Mouse (Mus musculus) hindbrain, embryonic 16.5 days (tissue): ENCODE data around the gene Anpep. TPM values are rescaled to one million over a fixed set of nuclear protein-coding genes. Genes with fewer than 3 reads are reported as not detected.

Experiments used
- ATAC-seq: fragments of 200-750 bp; cut with Nextera tagmentation; 2 replicates; pipeline ENCODE4 v1.8.0; 2017; ENCODE audit warnings: moderate TSS enrichment, moderate library complexity
- H3K27ac ChIP-seq: fragments of 300-500 bp; sonication (generic); 2 replicates; pipeline ENCODE4 v1.5.1; 2014; ENCODE audit warnings: low read depth, mild to moderate bottlenecking, control low read depth, low read length, moderate library complexity
- H3K27me3 ChIP-seq: fragments of 300-500 bp; sonication (generic); replicated peaks from 2 replicates; pipeline ENCODE4 v1.6.1; 2014; ENCODE audit warnings: low read length; ENCODE audit not compliant: control insufficient read depth, insufficient read depth
- H3K36me3 ChIP-seq: fragments of 300-500 bp; sonication (generic); 2 replicates; pipeline ENCODE4 v1.6.1; 2014; ENCODE audit warnings: mild to moderate bottlenecking, low read length, moderate library complexity, mixed read lengths; ENCODE audit not compliant: control insufficient read depth, insufficient read depth
- H3K4me1 ChIP-seq: fragments of 300-500 bp; sonication (generic); 2 replicates; pipeline ENCODE4 v1.6.1; 2014; ENCODE audit warnings: low read depth, low read length; ENCODE audit not compliant: control insufficient read depth, insufficient read depth
- H3K4me2 ChIP-seq: fragments of 300-500 bp; sonication (generic); 2 replicates; pipeline ENCODE4 v1.6.1; 2014; ENCODE audit warnings: mild to moderate bottlenecking, low read length, control low read depth, moderate library complexity
- H3K4me3 ChIP-seq: fragments of 300-500 bp; sonication (generic); 2 replicates; pipeline ENCODE4 v1.5.1; 2014; ENCODE audit warnings: mild to moderate bottlenecking, low read length, control low read depth, moderate library complexity
- H3K9ac ChIP-seq: fragments of 300-500 bp; sonication (generic); 2 replicates; pipeline ENCODE4 v1.6.1; 2014; ENCODE audit warnings: low read depth, mild to moderate bottlenecking, control low read depth, low read length, moderate library complexity
- H3K9me3 ChIP-seq: fragments of 300-500 bp; sonication (generic); 2 replicates; pipeline ENCODE4 v1.6.1; 2014; ENCODE audit warnings: mild to moderate bottlenecking, low read length, moderate library complexity; ENCODE audit not compliant: control insufficient read depth
- WGBS: fragments of 180-500 bp; shearing (Covaris S2); extraction: QIAGEN DNeasy Blood & Tissue Kit; methylation state at CpG from one replicate; pipeline ENCODE4 v1.1.7; 2014; 5-methylcytosine and 5-hydroxymethylcytosine counted together
- polyA plus RNA-seq: library from polyadenylated mRNA; unstranded; fragments of >200 nt; fragmentation: Nextera tagmentation; extraction: Ambion mirVana; gene quantifications from 2 replicates; pipeline ENCODE4 v1.2.1, GENCODE M21; 2015

The Anpep gene
- polyA plus RNA-seq, 1 experiment from 2014 or later = 4.3 TPM

- H3K4me1 ChIP-seq = no peaks in the 10 kb centered on the region
- no peaks in the 10 kb centered on the region for H3K27me3 ChIP-seq
- H3K27ac ChIP-seq = no peak overlapping the region
- no peak overlapping the region for H3K4me3 ChIP-seq
- no peak overlapping the region for H3K9ac ChIP-seq
- H3K4me2 ChIP-seq = no peak overlapping the region
- no peaks in the 10 kb centered on the region for H3K9me3 ChIP-seq
- H3K36me3 ChIP-seq = no peaks in the 10 kb centered on the region
- ATAC-seq = no peak
- WGBS = 49% methylated on average over 6 of the region's 6 CpGs
Observed at GRCm38 (mm10) chr7:79869072-79869719, 8.3 kb upstream of the Anpep start.

- no peaks in the 10 kb centered on the region for H3K4me1 ChIP-seq
- ATAC-seq = no peak
- 78% methylated on average over 7 of the region's 7 CpGs for WGBS
- H3K4me2 ChIP-seq = no peak overlapping the region
- H3K4me3 ChIP-seq = no peak overlapping the region
- no peaks in the 10 kb centered on the region for H3K27me3 ChIP-seq
- no peak overlapping the region for H3K9ac ChIP-seq
- H3K27ac ChIP-seq = no peak overlapping the region
- H3K9me3 ChIP-seq = no peaks in the 10 kb centered on the region
- no peaks in the 10 kb centered on the region for H3K36me3 ChIP-seq
Observed at GRCm38 (mm10) chr7:79868475-79868874, 7.6 kb upstream of the Anpep start.

GRCm38 (mm10) chr7:79867861-79868260 is 7.0 kb upstream of the Anpep start:
- Histone ChIP-seq H3K27me3 (no peaks in the 10 kb centered on the region), H3K27ac (no peak overlapping the region), H3K4me1 (no peaks in the 10 kb centered on the region), H3K4me3 (no peak overlapping the region), H3K4me2 (no peak overlapping the region), H3K36me3 (no peaks in the 10 kb centered on the region), H3K9ac (no peak overlapping the region), H3K9me3 (no peaks in the 10 kb centered on the region)
- ATAC-seq = no peak
- 67% methylated on average over 13 of the region's 13 CpGs for WGBS

- WGBS = 77% methylated on average over 3 of the region's 3 CpGs
- no peak overlapping the region for H3K9ac ChIP-seq
- no peak for ATAC-seq
- no peak overlapping the region for H3K27ac ChIP-seq
- no peaks in the 10 kb centered on the region for H3K36me3 ChIP-seq
- no peaks in the 10 kb centered on the region for H3K9me3 ChIP-seq
- no peak overlapping the region for H3K4me2 ChIP-seq
- H3K4me1 ChIP-seq = no peaks in the 10 kb centered on the region
- H3K4me3 ChIP-seq = no peak overlapping the region
- H3K27me3 ChIP-seq = no peaks in the 10 kb centered on the region
Observed at GRCm38 (mm10) chr7:79866294-79867000, 5.6 kb upstream of the Anpep start.

GRCm38 (mm10) chr7:79861794-79862193 is 935 bp upstream of the Anpep start:
- ATAC-seq = no peak
- Histone ChIP-seq H3K9ac (no peak overlapping the region), H3K4me2 (no peak overlapping the region), H3K4me3 (no peak overlapping the region), H3K36me3 (no peaks in the 10 kb centered on the region), H3K4me1 (no peaks in the 10 kb centered on the region), H3K9me3 (no peaks in the 10 kb centered on the region), H3K27ac (no peak overlapping the region), H3K27me3 (no peaks in the 10 kb centered on the region)
- WGBS = 90% methylated on average over 8 of the region's 8 CpGs

- Histone ChIP-seq H3K36me3 (no peaks in the 10 kb centered on the region), H3K4me1 (no peaks in the 10 kb centered on the region), H3K4me2 (no peak overlapping the region), H3K4me3 (no peak overlapping the region), H3K9me3 (no peaks in the 10 kb centered on the region), H3K9ac (no peak overlapping the region), H3K27me3 (no peaks in the 10 kb centered on the region), H3K27ac (no peak overlapping the region)
- WGBS = 65% methylated on average over 9 of the region's 9 CpGs
- ATAC-seq = no peak
Observed at GRCm38 (mm10) chr7:79858956-79859630, 1.8 kb downstream of the Anpep start.

- ATAC-seq = no peak
- Histone ChIP-seq H3K27me3 (no peaks in the 10 kb centered on the region), H3K4me2 (no peak overlapping the region), H3K4me1 (no peaks in the 10 kb centered on the region), H3K27ac (no peak overlapping the region), H3K9ac (no peak overlapping the region), H3K4me3 (no peak overlapping the region), H3K36me3 (no peaks in the 10 kb centered on the region), H3K9me3 (no peaks in the 10 kb centered on the region)
- 68% methylated on average over 11 of the region's 11 CpGs for WGBS
Observed at GRCm38 (mm10) chr7:79858202-79858934, 2.5 kb downstream of the Anpep start.

GRCm38 (mm10) chr7:79856305-79856704 is 4.6 kb downstream of the Anpep start:
- no peaks in the 10 kb centered on the region for H3K36me3 ChIP-seq
- H3K4me1 ChIP-seq = no peaks in the 10 kb centered on the region
- no peaks in the 10 kb centered on the region for H3K27me3 ChIP-seq
- H3K4me2 ChIP-seq = no peak overlapping the region
- no peak overlapping the region for H3K27ac ChIP-seq
- 78% methylated on average over 4 of the region's 4 CpGs for WGBS
- H3K4me3 ChIP-seq = no peak overlapping the region
- no peaks in the 10 kb centered on the region for H3K9me3 ChIP-seq
- no peak for ATAC-seq
- no peak overlapping the region for H3K9ac ChIP-seq
